Mouse (Mus musculus) lung, embryonic 15.5 days (tissue): ENCODE measurements around the gene Nup210l. TPM values are rescaled to one million over a fixed set of nuclear protein-coding genes. Genes with fewer than 3 reads are reported as not detected.
A peak's percentile ranks its signal among the peaks of the same experiment; 100 is the strongest.

Experiments
- ATAC-seq: fragments of 200-750 bp; cut with Nextera tagmentation; 2 replicates; pipeline ENCODE4 v1.8.0; 2017; ENCODE audit warnings: moderate number of reproducible peaks, borderline replicate concordance; ENCODE audit not compliant: low FRiP score, low TSS enrichment; ENCODE audit errors: extremely low read depth
- H3K27ac ChIP-seq: fragments of 300-500 bp; sonication (generic); 2 replicates; pipeline ENCODE4 v1.5.1; 2015; ENCODE audit warnings: moderate library complexity, mild to moderate bottlenecking, inconsistent platforms
- H3K27me3 ChIP-seq: fragments of 300-500 bp; sonication (generic); 2 replicates; pipeline ENCODE4 v1.6.1; 2015; ENCODE audit warnings: inconsistent platforms
- H3K36me3 ChIP-seq: fragments of 300-500 bp; sonication (generic); 2 replicates; pipeline ENCODE4 v1.6.1; 2015; ENCODE audit warnings: inconsistent platforms
- H3K4me1 ChIP-seq: fragments of 300-500 bp; sonication (generic); 2 replicates; pipeline ENCODE4 v1.6.1; 2015; ENCODE audit warnings: inconsistent platforms
- H3K4me2 ChIP-seq: fragments of 300-500 bp; sonication (generic); 2 replicates; pipeline ENCODE4 v1.6.1; 2015; ENCODE audit warnings: inconsistent platforms, mild to moderate bottlenecking, moderate library complexity
- H3K4me3 ChIP-seq: fragments of 300-500 bp; sonication (generic); 2 replicates; pipeline ENCODE4 v1.5.1; 2015; ENCODE audit warnings: mild to moderate bottlenecking, inconsistent platforms
- H3K9ac ChIP-seq: fragments of 300-500 bp; sonication (generic); 2 replicates; pipeline ENCODE4 v1.6.1; 2015; ENCODE audit warnings: inconsistent platforms
- H3K9me3 ChIP-seq: fragments of 300-500 bp; sonication (generic); 2 replicates; pipeline ENCODE4 v1.6.1; 2016; ENCODE audit warnings: inconsistent platforms
- WGBS: fragments of 180-500 bp; shearing (Covaris S2); methylation state at CpG from one replicate; pipeline ENCODE4 v1.1.7; 2015; 5-methylcytosine and 5-hydroxymethylcytosine counted together
- polyA plus RNA-seq: library from polyadenylated mRNA; unstranded; fragments of >200 nt; fragmentation: Nextera tagmentation; extraction: Ambion mirVana; gene quantifications from 2 replicates; pipeline ENCODE4 v1.2.1, GENCODE M21; 2015

Gene Nup210l
- 0.37 and 0.40 TPM in 2 replicates for polyA plus RNA-seq

- Histone ChIP-seq H3K9me3 (no peaks in the 10 kb centered on the region), H3K4me2 (no peak within 1 kb of the TSS), H3K27me3 (no peaks in the 10 kb centered on the region), H3K4me3 (no peak within 1 kb of the TSS), H3K4me1 (no peaks in the 10 kb centered on the region), H3K27ac (no peak within 1 kb of the TSS), H3K36me3 (peaks cover 15% of the 10 kb centered on the region), H3K9ac (no peak within 1 kb of the TSS)
- no peak for ATAC-seq
- WGBS, result 87% methylated on average over 13 of the region's 13 CpGs
Observed at GRCm38 (mm10) chr3:90103938-90104337, at the start of gene Nup210l. Nup210l (plus strand) TSS chr3:90104132.

GRCm38 (mm10) chr3:90061549-90061948 lies 42.4 kb upstream of the Nup210l start:
- WGBS, result 77% methylated on average over 6 of the region's 6 CpGs
- H3K9me3 ChIP-seq, result no peaks in the 10 kb centered on the region
- H3K4me3 ChIP-seq, result no peak overlapping the region
- no peak for ATAC-seq
- H3K4me1 ChIP-seq, result no peaks in the 10 kb centered on the region
- H3K27me3 ChIP-seq, result no peaks in the 10 kb centered on the region
- no peak overlapping the region for H3K9ac ChIP-seq
- no peak overlapping the region for H3K27ac ChIP-seq
- peaks cover 52% of the 10 kb centered on the region for H3K36me3 ChIP-seq
- no peak overlapping the region for H3K4me2 ChIP-seq

GRCm38 (mm10) chr3:90062539-90062938 lies 41.4 kb upstream of the Nup210l start:
- H3K36me3 ChIP-seq, result peaks cover 44% of the 10 kb centered on the region
- WGBS, result 71% methylated on average over 2 of the region's 2 CpGs
- H3K9ac ChIP-seq, result no peak overlapping the region

DNA sequence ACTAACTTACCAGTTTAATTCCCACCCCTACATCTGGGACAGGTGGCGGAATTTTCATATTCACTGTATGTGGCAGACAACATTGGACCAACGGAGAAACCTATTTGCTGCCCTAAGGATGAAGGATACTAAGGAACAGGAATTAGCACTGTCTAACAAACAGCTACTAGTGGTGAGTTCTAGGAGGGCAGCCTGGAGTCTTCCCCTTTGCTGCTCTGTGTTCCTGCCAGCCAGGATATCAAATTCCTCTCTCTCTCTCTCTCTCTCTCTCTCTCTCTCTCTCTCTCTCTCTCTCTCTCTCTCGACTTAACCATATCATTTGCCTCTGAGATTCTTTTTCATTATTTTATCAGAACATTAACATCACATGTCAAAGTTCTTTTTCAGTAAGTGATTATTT lies 39.5 kb upstream of the Nup210l start:
- H3K36me3 ChIP-seq, result peaks cover 37% of the 10 kb centered on the region
- H3K4me3 ChIP-seq, result no peak overlapping the region
- no peak overlapping the region for H3K9ac ChIP-seq
- WGBS, result 74% methylated on average over 3 of the region's 3 CpGs
- no peak overlapping the region for H3K4me2 ChIP-seq
- H3K27ac ChIP-seq, result no peak overlapping the region
- H3K27me3 ChIP-seq, result no peaks in the 10 kb centered on the region
- no peak for ATAC-seq
- H3K9me3 ChIP-seq, result no peaks in the 10 kb centered on the region
- H3K4me1 ChIP-seq, result no peaks in the 10 kb centered on the region

More at GRCm38 (mm10) chr3:90062539-90062938, 41.4 kb upstream of the Nup210l start:
- no peaks in the 10 kb centered on the region for H3K27me3 ChIP-seq
- H3K9me3 ChIP-seq, result no peaks in the 10 kb centered on the region
- no peak overlapping the region for H3K4me3 ChIP-seq
- H3K4me1 ChIP-seq, result no peaks in the 10 kb centered on the region
- ATAC-seq, result no peak
- H3K4me2 ChIP-seq, result no peak overlapping the region
- no peak overlapping the region for H3K27ac ChIP-seq

DNA sequence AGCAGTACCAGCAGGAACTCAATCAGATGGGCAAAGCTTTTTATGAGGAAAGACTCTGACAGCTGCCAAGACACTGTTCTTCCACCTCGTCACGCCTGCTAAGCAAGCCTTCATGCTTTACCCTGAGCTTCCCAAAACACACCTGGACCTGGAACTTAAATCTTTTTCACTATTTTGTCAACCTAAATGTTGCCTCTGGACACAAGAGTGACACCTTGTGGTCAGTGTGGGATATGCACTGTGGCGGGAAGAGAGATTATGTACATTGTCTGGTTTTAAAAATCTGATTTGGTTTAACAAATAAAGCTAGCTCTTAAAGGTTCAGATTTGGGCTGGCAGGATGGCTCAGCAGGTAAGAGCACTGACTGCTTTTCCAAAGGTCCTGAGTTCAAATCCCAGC lies 38.4 kb upstream of the Nup210l start:
- Histone ChIP-seq H3K27me3 (no peaks in the 10 kb centered on the region), H3K27ac (no peak overlapping the region), H3K4me3 (no peak overlapping the region), H3K9ac (no peak overlapping the region), H3K36me3 (peaks cover 30% of the 10 kb centered on the region), H3K4me2 (no peak overlapping the region), H3K4me1 (no peaks in the 10 kb centered on the region), H3K9me3 (no peaks in the 10 kb centered on the region)
- no peak for ATAC-seq
- 52% methylated on average over 3 of the region's 3 CpGs for WGBS

DNA sequence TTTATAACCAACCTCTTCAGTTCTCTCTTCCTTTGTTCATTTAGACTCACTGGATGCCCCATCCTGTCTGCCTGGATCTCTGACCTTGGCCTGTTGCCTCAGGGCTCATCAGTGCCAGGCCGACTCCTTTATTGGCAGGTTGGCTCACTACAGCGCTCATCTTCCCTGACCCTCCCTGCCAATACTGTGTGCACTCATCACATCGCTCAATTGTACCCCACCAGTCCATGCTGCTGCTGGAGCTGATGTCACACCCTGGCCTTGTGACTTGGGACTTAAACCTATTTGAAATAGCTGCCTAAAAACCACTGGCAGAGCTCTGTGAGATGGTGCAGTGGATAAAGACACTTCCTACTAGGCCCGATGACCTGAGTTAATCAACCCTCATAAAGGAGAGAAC lies 36.1 kb upstream of the Nup210l start:
- H3K27me3 ChIP-seq, result no peaks in the 10 kb centered on the region
- H3K9ac ChIP-seq, result no peak overlapping the region
- 82% methylated on average over 4 of the region's 4 CpGs for WGBS
- no peak for ATAC-seq
- no peaks in the 10 kb centered on the region for H3K4me1 ChIP-seq
- H3K4me3 ChIP-seq, result no peak overlapping the region
- H3K9me3 ChIP-seq, result no peaks in the 10 kb centered on the region
- H3K36me3 ChIP-seq, result peaks cover 7% of the 10 kb centered on the region
- no peak overlapping the region for H3K27ac ChIP-seq
- H3K4me2 ChIP-seq, result no peak overlapping the region

DNA sequence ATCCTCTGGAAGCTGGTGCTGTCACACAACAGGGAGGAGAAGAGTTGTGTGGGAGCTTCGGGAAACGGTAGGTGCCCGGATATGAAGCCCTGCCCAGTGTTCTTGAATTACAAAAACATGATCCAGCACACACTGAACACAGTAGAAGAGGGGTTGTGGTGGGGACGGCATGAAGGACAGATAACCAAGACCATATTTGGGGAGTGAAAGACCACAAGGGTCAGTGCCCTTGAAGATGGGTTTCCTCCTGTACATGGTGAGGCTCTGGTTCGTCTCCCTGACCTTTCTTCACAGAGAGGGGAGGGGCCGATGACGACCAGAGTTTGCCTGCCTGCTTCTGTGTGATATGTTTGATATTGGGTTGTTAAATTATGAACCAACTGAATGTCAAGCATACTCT lies 34.2 kb upstream of the Nup210l start:
- Histone ChIP-seq H3K4me1 (no peaks in the 10 kb centered on the region), H3K4me2 (no peak overlapping the region), H3K27ac (no peak overlapping the region), H3K36me3 (no peaks in the 10 kb centered on the region), H3K27me3 (no peaks in the 10 kb centered on the region), H3K9me3 (no peaks in the 10 kb centered on the region), H3K9ac (no peak overlapping the region), H3K4me3 (no peak overlapping the region)
- WGBS, result 63% methylated on average over 7 of the region's 7 CpGs
- no peak for ATAC-seq

- Histone ChIP-seq H3K4me1 (peaks cover 5% of the 10 kb centered on the region), H3K4me2 (no peak within 1 kb of the TSS), H3K27me3 (no peaks in the 10 kb centered on the region), H3K9ac (no peak within 1 kb of the TSS), H3K27ac (no peak within 1 kb of the TSS), H3K9me3 (no peaks in the 10 kb centered on the region), H3K4me3 (no peak within 1 kb of the TSS), H3K36me3 (no peaks in the 10 kb centered on the region)
- no peak for ATAC-seq
- WGBS, result 61% methylated on average over 4 of the region's 4 CpGs
Observed at GRCm38 (mm10) chr3:90072294-90072693, 31.6 kb upstream of the Nup210l start, which contains the start of gene Tpm3. Tpm3 (plus strand) TSS chr3:90072649.

DNA sequence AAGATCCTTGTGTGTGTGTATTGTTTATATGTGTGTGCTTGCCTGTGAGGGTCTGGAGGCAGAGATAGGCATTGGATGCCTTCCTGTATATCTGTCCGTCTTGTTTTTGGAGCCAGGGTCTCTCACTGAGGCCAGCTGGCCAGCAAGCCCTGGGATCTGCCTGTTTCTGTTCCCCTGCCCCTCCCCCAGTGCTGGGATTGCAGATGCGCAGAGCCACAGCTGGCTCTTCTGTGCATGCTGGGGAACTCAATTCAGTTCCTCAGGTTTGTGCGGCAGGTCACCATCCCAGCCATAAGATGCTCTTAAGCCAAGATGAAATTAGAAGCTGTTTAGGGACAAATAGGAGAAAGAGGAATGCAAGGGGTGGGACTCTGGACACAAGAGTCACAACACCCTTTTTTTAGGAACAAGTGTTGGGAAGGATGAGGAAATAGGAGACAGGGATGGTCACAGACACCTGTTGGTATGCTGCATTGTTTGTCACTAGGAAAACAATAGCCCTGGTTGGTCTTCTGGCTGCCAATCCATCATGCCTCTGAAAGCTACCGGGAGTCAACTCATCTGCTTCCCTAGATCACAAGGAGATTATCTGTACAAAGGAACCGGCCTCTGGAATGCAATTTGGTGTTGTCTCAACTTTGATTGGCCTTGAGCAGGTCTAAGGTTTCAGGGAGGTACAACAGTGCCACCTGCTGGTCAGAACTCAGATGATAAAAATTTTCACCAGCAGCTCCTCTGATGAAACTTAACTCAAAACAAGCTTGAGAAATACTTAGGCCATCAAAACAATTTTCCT lies 26.8 kb upstream of the Nup210l start:
- Histone ChIP-seq H3K4me2 (0 out of 2 replicates have a peak overlapping the region, but pooled peaks have one; percentile 6), H3K27ac (no peak overlapping the region)

GRCm38 (mm10) chr3:90078224-90078623 lies 25.7 kb upstream of the Nup210l start:
- WGBS, result 39% methylated on average over 5 of the region's 5 CpGs
- no peak overlapping the region for H3K9ac ChIP-seq
- no peak overlapping the region for H3K27ac ChIP-seq
- H3K27me3 ChIP-seq, result no peaks in the 10 kb centered on the region
- no peak overlapping the region for H3K4me3 ChIP-seq
- H3K4me2 ChIP-seq, result no peak overlapping the region
- H3K36me3 ChIP-seq, result no peaks in the 10 kb centered on the region
- H3K9me3 ChIP-seq, result no peaks in the 10 kb centered on the region
- ATAC-seq, result no peak
- H3K4me1 ChIP-seq, result peaks cover 36% of the 10 kb centered on the region

More for the DNA sequence above, 26.8 kb upstream of the Nup210l start:
- Histone ChIP-seq H3K9ac (no peak overlapping the region), H3K36me3 (no peaks in the 10 kb centered on the region), H3K4me1 (peaks cover 25% of the 10 kb centered on the region), H3K9me3 (no peaks in the 10 kb centered on the region), H3K4me3 (no peak overlapping the region), H3K27me3 (no peaks in the 10 kb centered on the region)
- no peak for ATAC-seq
- 8% methylated on average over 5 of the region's 5 CpGs for WGBS

DNA sequence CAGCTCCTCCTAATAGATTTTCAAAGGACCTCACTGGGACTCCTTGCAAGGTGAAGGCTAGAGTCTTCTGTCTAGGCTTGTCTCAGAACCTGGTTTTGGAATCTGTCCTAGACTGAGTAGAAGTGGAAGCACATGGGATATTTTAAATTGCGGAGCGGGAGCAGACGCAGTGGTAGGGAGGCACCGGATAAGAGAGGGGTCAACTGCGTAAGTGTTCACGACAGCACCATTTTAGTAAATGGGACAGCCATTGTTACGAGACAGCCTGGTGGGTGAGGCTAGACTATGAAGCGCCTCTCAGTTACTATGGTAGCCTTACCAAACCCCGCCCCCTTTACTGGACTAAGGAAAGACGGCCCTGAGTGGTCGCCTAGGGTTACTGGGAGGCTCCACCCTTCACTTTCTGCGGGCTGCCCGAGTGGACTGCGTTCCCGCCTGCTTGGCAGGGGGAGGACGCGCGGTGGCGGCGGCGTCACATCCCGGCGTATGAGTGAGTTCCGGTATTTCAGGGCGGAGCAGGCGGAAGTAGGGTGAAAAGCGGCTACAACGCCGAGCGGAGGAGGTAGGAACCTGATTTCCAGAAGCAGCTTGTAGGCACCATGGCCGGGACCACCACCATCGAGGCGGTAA lies 24.7 kb upstream of the Nup210l start:
- Histone ChIP-seq H3K4me2 (peak overlapping the region; percentile 71), H3K27me3 (no peaks in the 10 kb centered on the region), H3K9ac (peak overlapping the region; percentile 89), H3K27ac (peak overlapping the region; percentile 99), H3K36me3 (no peaks in the 10 kb centered on the region), H3K4me1 (peaks cover 46% of the 10 kb centered on the region), H3K4me3 (peak overlapping the region; percentile 85), H3K9me3 (no peaks in the 10 kb centered on the region)
- ATAC-seq, result peak; percentile 96
- WGBS, result under 1% methylated on average over 33 of the region's 33 CpGs
